Mouse (Mus musculus) macrophage (primary cell): Measurements from ENCODE around the gene Ercc6. TPM values are rescaled to one million over a fixed set of nuclear protein-coding genes. Genes with fewer than 3 reads are reported as not detected.

ENCODE experiments used
- H3K27ac ChIP-seq: fragments of 350-480 bp; formaldehyde crosslinking; 2 replicates; pipeline ENCODE4 v1.9.0; 2021
- H3K36me3 ChIP-seq: fragments of 350-480 bp; formaldehyde crosslinking; 2 replicates; pipeline ENCODE4 v1.9.0; 2021; ENCODE audit errors: inconsistent target
- H3K4me3 ChIP-seq: fragments of 350-480 bp; formaldehyde crosslinking; 2 replicates; pipeline ENCODE4 v1.9.0; 2021; ENCODE audit errors: inconsistent target
- H3K79me2 ChIP-seq: fragments of 350-480 bp; formaldehyde crosslinking; 2 replicates; pipeline ENCODE4 v1.9.0; 2021; ENCODE audit errors: inconsistent target
- WGBS: methylation state at CpG from one replicate; pipeline ENCODE4 v1.1.7; 2026; ENCODE audit warnings: inconsistent platforms; ENCODE audit not compliant: missing documents; 5-methylcytosine and 5-hydroxymethylcytosine counted together
- polyA plus RNA-seq: library from polyadenylated mRNA; stranded (reverse); fragments of 250-400 nt; gene quantifications from 3 replicates; pipeline ENCODE4 v1.2.4, GENCODE M21; 2018; ENCODE audit warnings: inconsistent platforms

Gene Ercc6
- polyA plus RNA-seq, 1 experiment from 2014 or later, result 3.1 TPM

GRCm38 (mm10) chr14:32503897-32504296 lies 9.4 kb upstream of the Ercc6 start:
- H3K27ac ChIP-seq, result no peak overlapping the region
- H3K79me2 ChIP-seq, result no peaks in the 10 kb centered on the region
- WGBS, result 64% methylated on average over 1 of the region's 1 CpGs
- no peaks in the 10 kb centered on the region for H3K36me3 ChIP-seq
- H3K4me3 ChIP-seq, result no peak overlapping the region

GRCm38 (mm10) chr14:32506329-32506728 lies 7.0 kb upstream of the Ercc6 start:
- Histone ChIP-seq H3K4me3 (no peak overlapping the region), H3K79me2 (no peaks in the 10 kb centered on the region), H3K27ac (no peak overlapping the region), H3K36me3 (no peaks in the 10 kb centered on the region)
- WGBS, result 95% methylated on average over 9 of the region's 10 CpGs

- 98% methylated on average over 4 of the region's 4 CpGs for WGBS
- H3K4me3 ChIP-seq, result no peak overlapping the region
These were observed 6.1 kb upstream of the Ercc6 start for GRCm38 (mm10) chr14:32507216-32507615.

GRCm38 (mm10) chr14:32508105-32508835 lies 5.1 kb upstream of the Ercc6 start:
- WGBS, result 56% methylated on average over 10 of the region's 10 CpGs
- no peak overlapping the region for H3K27ac ChIP-seq
- H3K4me3 ChIP-seq, result no peak overlapping the region
- no peaks in the 10 kb centered on the region for H3K79me2 ChIP-seq
- H3K36me3 ChIP-seq, result no peaks in the 10 kb centered on the region

More at GRCm38 (mm10) chr14:32507216-32507615, 6.1 kb upstream of the Ercc6 start:
- no peak overlapping the region for H3K27ac ChIP-seq
- no peaks in the 10 kb centered on the region for H3K36me3 ChIP-seq
- no peaks in the 10 kb centered on the region for H3K79me2 ChIP-seq

- WGBS, result 62% methylated on average over 6 of the region's 6 CpGs
- Histone ChIP-seq H3K27ac (no peak overlapping the region), H3K79me2 (peaks cover 9% of the 10 kb centered on the region; the same call in 1 of the 2 replicates), H3K4me3 (no peak overlapping the region), H3K36me3 (no peaks in the 10 kb centered on the region)
These were observed 3.8 kb upstream of the Ercc6 start for GRCm38 (mm10) chr14:32509443-32509961.

GRCm38 (mm10) chr14:32512912-32513311 lies 409 bp upstream of the Ercc6 start:
- peaks cover 10% of the 10 kb centered on the region; the same call in 1 of the 2 replicates for H3K36me3 ChIP-seq
- H3K4me3 ChIP-seq, result no peak overlapping the region
- 61% methylated on average over 9 of the region's 9 CpGs for WGBS
- H3K79me2 ChIP-seq, result peaks cover 27% of the 10 kb centered on the region; the same call in 1 of the 2 replicates
- no peak overlapping the region for H3K27ac ChIP-seq

- H3K36me3 ChIP-seq, result peaks cover 25% of the 10 kb centered on the region; the same call in 1 of the 2 replicates
- WGBS, result 9% methylated on average over 1 of the region's 1 CpGs
- H3K79me2 ChIP-seq, result peaks cover 45% of the 10 kb centered on the region; the same call in 1 of the 2 replicates
- no peak overlapping the region for H3K4me3 ChIP-seq
- peak overlapping the region; percentile 13; the same call in 1 of the 2 replicates for H3K27ac ChIP-seq
These were observed 2.8 kb downstream of the Ercc6 start for GRCm38 (mm10) chr14:32516086-32516485.

- WGBS, result 89% methylated on average over 2 of the region's 2 CpGs
- no peak overlapping the region for H3K4me3 ChIP-seq
- H3K27ac ChIP-seq, result no peak overlapping the region
- peaks cover 45% of the 10 kb centered on the region; the same call in 1 of the 2 replicates for H3K79me2 ChIP-seq
- H3K36me3 ChIP-seq, result peaks cover 25% of the 10 kb centered on the region; the same call in 1 of the 2 replicates
These were observed 5.2 kb downstream of the Ercc6 start for GRCm38 (mm10) chr14:32518543-32518942.

- Histone ChIP-seq H3K4me3 (no peak overlapping the region), H3K27ac (no peak overlapping the region), H3K36me3 (peaks cover 25% of the 10 kb centered on the region; the same call in 1 of the 2 replicates), H3K79me2 (peaks cover 28% of the 10 kb centered on the region; the same call in 1 of the 2 replicates)
- 93% methylated on average over 7 of the region's 7 CpGs for WGBS
These were observed 7.1 kb downstream of the Ercc6 start for GRCm38 (mm10) chr14:32520400-32520926.

- Histone ChIP-seq H3K79me2 (peaks cover 24% of the 10 kb centered on the region; the same call in 1 of the 2 replicates), H3K36me3 (peaks cover 23% of the 10 kb centered on the region; the same call in 1 of the 2 replicates), H3K27ac (no peak overlapping the region), H3K4me3 (no peak overlapping the region)
- 85% methylated on average over 2 of the region's 2 CpGs for WGBS
These were observed 9.0 kb downstream of the Ercc6 start for GRCm38 (mm10) chr14:32522336-32522735.

GRCm38 (mm10) chr14:32524071-32524470 lies 10.8 kb downstream of the Ercc6 start:
- Histone ChIP-seq H3K79me2 (peaks cover 8% of the 10 kb centered on the region; the same call in 1 of the 2 replicates), H3K4me3 (no peak overlapping the region), H3K27ac (no peak overlapping the region), H3K36me3 (peaks cover 14% of the 10 kb centered on the region; the same call in 1 of the 2 replicates)
- WGBS, result 86% methylated on average over 1 of the region's 1 CpGs

- H3K27ac ChIP-seq, result no peak overlapping the region
- peaks cover 3% of the 10 kb centered on the region; the same call in 1 of the 2 replicates for H3K36me3 ChIP-seq
These were observed 12.8 kb downstream of the Ercc6 start for GRCm38 (mm10) chr14:32525996-32526705.

GRCm38 (mm10) chr14:32527211-32527610 lies 13.9 kb downstream of the Ercc6 start:
- H3K4me3 ChIP-seq, result no peak overlapping the region
- peaks cover 10% of the 10 kb centered on the region; the same call in 1 of the 2 replicates for H3K79me2 ChIP-seq
- H3K36me3 ChIP-seq, result peaks cover 3% of the 10 kb centered on the region; the same call in 1 of the 2 replicates
- no peak overlapping the region for H3K27ac ChIP-seq
- WGBS, result 97% methylated on average over 9 of the region's 9 CpGs

More at GRCm38 (mm10) chr14:32525996-32526705, 12.8 kb downstream of the Ercc6 start:
- H3K79me2 ChIP-seq, result peaks cover 2% of the 10 kb centered on the region; the same call in 1 of the 2 replicates
- WGBS, result 93% methylated on average over 14 of the region's 14 CpGs
- H3K4me3 ChIP-seq, result no peak overlapping the region

- no peak overlapping the region for H3K4me3 ChIP-seq
- 93% methylated on average over 7 of the region's 7 CpGs for WGBS
- peaks cover 15% of the 10 kb centered on the region; the same call in 1 of the 2 replicates for H3K79me2 ChIP-seq
- 0 out of 2 replicates have a peak, but pooled peaks cover 3% of the 10 kb centered on the region for H3K36me3 ChIP-seq
- no peak overlapping the region for H3K27ac ChIP-seq
These were observed 15.7 kb downstream of the Ercc6 start for GRCm38 (mm10) chr14:32529036-32529435.
